Mouse (Mus musculus) large intestine, adult 2 months (tissue): Measurements from ENCODE around the gene S100a5. TPM values are rescaled to one million over a fixed set of nuclear protein-coding genes. Genes with fewer than 3 reads are reported as not detected.

Source experiments
- DNase-seq: peaks from one replicate; pipeline ENCODE4 v3.0.0-alpha.2; 2012; ENCODE audit warnings: low read depth, low spot score
- WGBS: fragments of 180-500 bp; shearing (Covaris S2); methylation state at CpG from one replicate; pipeline ENCODE4 v1.1.7; 2018; 5-methylcytosine and 5-hydroxymethylcytosine counted together
- polyA plus RNA-seq: library from polyadenylated mRNA; depleted of rRNA; stranded (reverse); fragments of >200 nt; gene quantifications from 2 replicates; pipeline ENCODE4 v1.2.3, GENCODE M21; 2012; rRNA removed

Gene S100a5
- not detected in 2 replicates for polyA plus RNA-seq

DNA sequence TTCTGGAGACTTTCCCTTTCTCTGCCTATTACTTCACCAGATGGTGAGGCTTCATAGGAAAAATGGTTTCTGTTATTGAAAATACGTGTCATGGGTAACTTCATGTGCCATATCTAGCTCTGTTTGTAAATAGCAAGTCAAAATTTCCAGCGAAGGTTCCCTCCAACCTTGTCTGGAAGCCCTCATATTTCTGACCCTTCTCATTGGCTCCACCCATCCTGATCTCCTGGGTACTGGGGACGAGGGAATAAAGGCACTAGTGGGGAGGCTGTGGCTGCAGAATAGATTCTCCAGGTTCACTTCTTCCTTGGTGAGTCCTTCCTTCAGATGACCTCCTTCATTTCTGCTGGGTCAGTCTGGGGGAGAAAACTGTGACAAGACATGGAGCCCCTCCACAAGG lies at the start of gene S100a5:
S100a5 (plus strand) TSS at position 301 of the 400 bp plus-strand sequence.
- WGBS: 78% methylated on average over 3 of the region's 3 CpGs
- DNase-seq: no peak

- 82% methylated on average over 6 of the region's 6 CpGs for WGBS
These were observed 48.2 kb upstream of the S100a5 start, which contains the start of gene S100a3 for GRCm38 (mm10) chr3:90560008-90560628. Gene S100a3 (plus strand): TSS chr3:90560578.

GRCm38 (mm10) chr3:90574691-90575090 lies 33.6 kb upstream of the S100a5 start:
- 67% methylated on average over 5 of the region's 5 CpGs for WGBS

More at GRCm38 (mm10) chr3:90560008-90560628, 48.2 kb upstream of the S100a5 start, which contains the start of gene S100a3:
- no peak for DNase-seq

DNA sequence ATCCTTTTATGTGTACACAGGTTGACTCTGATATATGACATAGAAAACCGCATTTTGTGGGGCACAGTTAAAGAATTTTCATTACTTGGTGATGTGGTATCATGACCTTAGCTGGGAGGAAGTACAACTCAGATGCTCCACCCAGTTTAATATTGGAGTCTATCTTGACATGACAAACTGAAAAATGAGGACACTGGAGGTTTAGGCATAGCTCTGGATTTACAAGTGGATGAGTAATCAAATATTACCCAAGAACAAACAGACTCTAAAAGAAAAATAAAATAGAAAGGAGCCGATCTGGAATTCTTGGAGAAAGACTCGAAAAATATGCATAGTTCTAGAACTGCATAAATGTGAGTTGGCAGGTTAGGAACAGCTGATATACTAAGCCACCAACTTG lies 33.0 kb upstream of the S100a5 start:
- 23% methylated on average over 3 of the region's 3 CpGs for WGBS
- DNase-seq: no peak

More at GRCm38 (mm10) chr3:90574691-90575090, 33.6 kb upstream of the S100a5 start:
- DNase-seq: no peak

DNA sequence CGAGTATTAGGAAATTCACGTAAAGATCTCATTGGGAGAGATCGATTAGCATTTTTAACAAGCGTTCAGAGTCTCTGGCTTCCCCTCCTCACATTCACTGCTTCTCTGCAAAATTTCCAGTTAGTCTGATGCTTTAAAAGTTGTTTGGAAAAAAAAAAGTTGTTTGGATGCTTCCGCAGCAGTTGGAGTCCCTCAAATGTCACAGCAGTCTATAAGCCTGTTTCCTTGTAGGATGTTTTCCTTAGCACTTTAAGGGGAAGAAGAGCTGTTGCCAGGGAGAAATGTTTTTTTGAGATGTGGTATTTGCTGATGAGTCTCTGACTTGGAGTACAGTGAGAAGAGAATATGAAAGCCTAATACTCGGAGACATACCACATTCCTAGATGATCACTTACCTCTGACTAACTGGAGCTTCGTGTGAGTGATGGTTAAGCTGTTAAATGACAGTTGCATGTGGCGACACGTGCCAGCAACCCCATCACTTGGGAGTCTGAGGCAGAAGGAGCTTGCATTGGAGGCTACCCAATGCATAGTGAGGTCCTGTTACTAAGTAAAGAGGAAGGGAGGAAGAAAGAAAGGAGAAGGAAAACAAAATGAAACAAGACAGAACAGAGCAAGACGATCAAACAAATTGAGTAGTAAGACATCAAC lies 31.8 kb upstream of the S100a5 start:
- WGBS: 74% methylated on average over 10 of the region's 10 CpGs
- DNase-seq: no peak

DNA sequence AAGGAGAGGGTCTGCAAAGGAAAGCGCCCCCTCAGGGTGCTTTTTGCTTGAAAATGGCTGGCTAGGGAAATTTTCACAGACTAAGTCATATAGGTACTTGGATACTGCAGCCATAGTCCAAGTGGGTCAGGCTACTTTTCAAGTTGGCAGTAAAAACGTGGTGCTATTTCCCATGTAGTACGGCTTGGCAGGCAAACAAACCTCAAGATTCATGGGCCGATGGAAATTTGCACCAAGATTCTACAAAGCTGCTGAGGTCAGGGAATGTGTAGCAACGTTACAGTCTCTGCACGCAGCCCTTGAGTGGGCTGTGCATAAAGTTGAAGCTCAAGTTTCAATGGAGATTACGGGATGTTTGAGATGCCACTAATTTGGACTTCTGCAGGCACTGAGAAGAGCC lies 28.9 kb upstream of the S100a5 start:
- WGBS: 68% methylated on average over 7 of the region's 7 CpGs
- no peak for DNase-seq

GRCm38 (mm10) chr3:90581141-90581540 lies 27.2 kb upstream of the S100a5 start:
- DNase-seq: no peak
- WGBS: 98% methylated on average over 5 of the region's 5 CpGs

DNA sequence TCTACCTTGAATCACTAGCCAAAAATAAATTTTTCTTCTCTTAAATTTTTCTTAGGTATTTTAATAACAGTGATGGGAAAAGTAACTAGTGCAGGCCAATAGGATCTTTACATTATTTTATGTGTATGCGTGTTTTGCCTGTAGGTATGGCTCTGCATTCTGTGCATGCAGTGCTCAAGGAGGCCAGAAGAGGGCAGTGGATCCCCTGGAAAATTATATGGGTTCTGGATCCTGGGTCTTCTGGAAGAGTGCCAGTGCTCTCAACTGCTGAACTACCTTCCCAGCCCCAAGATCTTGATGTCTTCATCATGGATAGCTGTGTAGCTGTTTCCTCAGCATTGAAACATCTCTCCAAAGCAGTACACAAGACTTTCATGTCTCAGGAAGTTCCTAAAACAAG lies 26.2 kb upstream of the S100a5 start:
- no peak for DNase-seq
- WGBS: 97% methylated on average over 1 of the region's 1 CpGs

DNA sequence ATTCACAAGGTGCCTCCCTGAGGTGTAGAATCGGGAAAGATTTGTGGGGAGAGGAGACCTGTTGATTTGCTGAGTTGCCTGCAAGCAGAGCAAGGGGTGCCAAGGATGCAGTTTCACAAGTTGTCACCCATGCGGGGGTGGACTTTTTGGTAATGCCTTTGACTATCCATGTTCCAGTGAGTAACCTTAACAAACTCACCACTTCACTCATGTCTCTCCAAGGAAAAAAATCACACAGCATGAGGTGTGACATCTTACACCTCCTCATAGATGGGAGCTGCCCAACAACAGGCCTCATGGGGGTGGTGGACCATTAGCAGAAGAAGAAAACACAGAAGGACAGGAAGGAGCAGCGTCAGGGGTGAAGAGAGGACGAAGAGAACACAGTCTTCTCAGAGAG lies 25.8 kb upstream of the S100a5 start:
- no peak for DNase-seq
- 92% methylated on average over 4 of the region's 4 CpGs for WGBS

DNA sequence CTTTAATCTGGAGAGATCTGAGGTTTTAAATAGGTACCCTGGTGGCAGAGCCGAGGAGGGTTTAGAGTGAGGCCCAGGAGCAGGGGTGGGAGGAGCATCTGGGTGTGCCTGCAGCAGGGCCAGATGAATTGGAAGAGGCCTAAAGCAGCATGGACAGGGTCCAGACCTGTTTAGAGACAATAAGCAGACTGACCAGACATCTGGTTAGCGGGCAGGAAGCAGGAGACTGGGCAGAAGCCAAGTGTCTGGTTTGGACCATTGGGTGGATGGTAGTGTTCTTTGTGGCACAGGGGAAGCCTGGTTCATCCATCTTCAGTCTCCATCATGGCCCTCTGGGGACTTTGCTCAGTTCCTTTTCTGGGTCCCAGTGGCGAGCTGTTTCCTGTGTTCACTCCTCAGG lies 24.4 kb upstream of the S100a5 start:
- whole genome bisulfite sequencing: 45% methylated on average over 3 of the region's 3 CpGs

GRCm38 (mm10) chr3:90585595-90585994 lies 22.7 kb upstream of the S100a5 start:
- DNase-seq: peak; percentile 72
- WGBS: 12% methylated on average over 5 of the region's 5 CpGs

More for the DNA sequence above, 24.4 kb upstream of the S100a5 start:
- DNase-seq: no peak

GRCm38 (mm10) chr3:90586016-90586643 lies 22.2 kb upstream of the S100a5 start:
- DNase-seq: no peak
- WGBS: 55% methylated on average over 15 of the region's 15 CpGs

GRCm38 (mm10) chr3:90586906-90587305 lies 21.4 kb upstream of the S100a5 start:
- DNase-seq: no peak
- WGBS: 6% methylated on average over 10 of the region's 10 CpGs

- 61% methylated on average over 14 of the region's 14 CpGs for WGBS
- no peak for DNase-seq
These were observed 20.8 kb upstream of the S100a5 start for GRCm38 (mm10) chr3:90587361-90588101.

- 79% methylated on average over 6 of the region's 6 CpGs for WGBS
- no peak for DNase-seq
These were observed 18.9 kb upstream of the S100a5 start for GRCm38 (mm10) chr3:90589390-90589789.

GRCm38 (mm10) chr3:90589947-90590346 lies 18.4 kb upstream of the S100a5 start, which contains the start of gene S100a2:
Gene S100a2 (plus strand): TSS chr3:90590247.
- WGBS: 95% methylated on average over 8 of the region's 8 CpGs
- no peak for DNase-seq

DNA sequence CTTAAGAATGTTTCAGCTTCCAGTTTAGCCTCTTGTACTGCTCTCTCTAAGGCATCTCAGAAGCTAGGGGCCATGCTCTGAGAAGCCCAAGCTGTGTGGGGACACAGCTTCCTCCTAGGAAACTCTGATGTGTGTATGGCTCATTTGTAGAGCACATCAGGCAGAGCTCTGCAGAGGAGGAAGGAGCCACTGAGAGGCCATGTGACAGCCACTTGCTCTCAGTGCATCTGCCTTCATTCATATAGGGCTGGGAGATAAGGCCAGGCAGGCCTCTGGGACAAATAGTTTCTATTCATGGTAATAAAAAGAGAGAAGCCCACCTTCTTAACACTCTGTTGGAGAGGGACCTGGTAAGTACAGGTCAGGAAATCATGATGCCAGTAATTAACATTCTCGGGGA lies 13.9 kb upstream of the S100a5 start:
- WGBS: 91% methylated on average over 1 of the region's 1 CpGs
- DNase-seq: no peak

DNA sequence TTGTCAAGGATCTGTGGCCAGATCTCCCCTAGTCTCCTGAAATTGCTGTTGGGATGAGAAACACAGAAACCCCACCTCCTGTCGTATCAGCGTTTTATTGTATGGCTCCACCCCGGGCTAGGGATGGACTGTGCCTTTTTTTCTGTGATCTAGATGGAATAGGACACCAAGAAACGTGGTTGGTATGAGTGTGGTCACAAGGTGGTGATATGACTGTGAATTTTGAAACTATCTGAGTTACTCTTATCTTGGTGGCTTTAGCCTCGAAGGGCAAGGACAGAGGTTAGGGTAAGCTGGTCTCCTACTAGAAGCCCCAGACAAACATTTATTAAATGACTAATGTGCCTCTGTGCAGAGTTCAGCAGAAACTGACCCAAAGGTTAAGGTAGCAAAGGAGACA lies 12.8 kb upstream of the S100a5 start:
- 38% methylated on average over 5 of the region's 5 CpGs for WGBS
- no peak for DNase-seq

DNA sequence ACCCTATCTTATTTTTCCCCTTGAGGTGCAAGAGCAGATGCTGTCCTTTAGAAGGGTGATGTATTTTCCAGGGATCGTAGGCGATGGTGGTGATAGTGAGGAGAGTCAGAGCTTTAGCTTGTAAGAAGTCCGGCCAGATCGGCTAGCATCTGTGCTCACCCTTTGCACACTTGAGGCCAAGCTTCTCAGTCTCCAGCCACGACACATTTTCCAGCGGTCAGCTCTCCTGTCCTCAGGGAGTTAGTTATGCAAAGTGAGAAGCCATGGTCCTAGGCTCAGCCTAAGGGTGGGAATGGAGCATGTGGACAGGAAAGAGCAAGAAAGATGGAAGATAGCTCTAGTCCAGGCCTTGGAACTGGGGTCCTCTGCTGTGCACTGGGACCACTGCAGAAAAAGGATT lies 11.5 kb upstream of the S100a5 start:
- WGBS: 95% methylated on average over 6 of the region's 6 CpGs
- no peak for DNase-seq

DNA sequence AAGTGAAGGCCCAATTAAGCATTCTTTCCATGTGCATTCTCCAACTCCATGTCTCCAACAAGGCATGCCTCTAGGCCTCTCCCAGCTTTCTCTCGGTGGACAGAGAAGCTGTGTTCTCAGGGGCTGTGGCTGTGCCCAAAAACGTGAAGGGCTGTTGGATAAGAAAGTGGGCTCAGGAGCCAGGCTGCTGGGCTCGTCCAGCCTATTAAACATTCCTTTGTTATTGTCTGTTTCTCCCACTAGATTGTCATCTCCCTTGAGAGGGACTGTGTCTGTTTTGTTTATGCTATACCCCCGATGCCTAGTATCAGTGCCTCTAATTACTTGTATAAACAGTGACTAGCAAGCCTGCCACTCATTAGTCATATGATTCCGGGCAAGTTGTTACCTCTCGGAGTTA lies 10.6 kb upstream of the S100a5 start:
- no peak for DNase-seq
- 63% methylated on average over 6 of the region's 6 CpGs for WGBS
